Mouse (Mus musculus) embryo, embryonic 9.5 days (tissue): Measurements from ENCODE around the gene Olfr826.
"Not testable (repeated sequence)": the region's sequence is repeated elsewhere in the genome, so short reads cannot be mapped to it uniquely, and the experiment has no call there.

Experiments used
- DNase-seq: peaks from one replicate; pipeline ENCODE4 v3.0.0-alpha.2; 2017; ENCODE audit errors: extremely low spot score

Gene Olfr826

DNA sequence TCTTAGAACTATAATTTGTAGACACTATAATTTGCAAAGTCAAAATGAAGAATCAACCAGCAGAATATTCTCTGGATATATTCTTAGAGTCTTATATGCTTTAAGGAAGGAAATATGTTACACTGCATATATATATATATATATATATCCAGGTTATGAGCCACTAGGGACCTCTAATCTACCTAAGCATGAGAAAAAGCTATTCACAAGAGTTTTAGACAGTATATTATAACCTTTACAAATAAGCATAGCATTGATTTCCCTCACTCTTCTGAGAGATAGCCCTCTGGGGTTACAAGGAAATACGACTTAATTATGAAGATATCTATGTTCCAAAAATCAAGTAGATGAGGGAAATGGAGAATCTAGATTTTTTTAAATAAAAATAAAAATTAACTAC lies at the start of gene Olfr826:
Gene Olfr826, minus strand, starts transcription at position 101 of the 400 bp plus-strand sequence.
- no peak for DNase-seq

DNA sequence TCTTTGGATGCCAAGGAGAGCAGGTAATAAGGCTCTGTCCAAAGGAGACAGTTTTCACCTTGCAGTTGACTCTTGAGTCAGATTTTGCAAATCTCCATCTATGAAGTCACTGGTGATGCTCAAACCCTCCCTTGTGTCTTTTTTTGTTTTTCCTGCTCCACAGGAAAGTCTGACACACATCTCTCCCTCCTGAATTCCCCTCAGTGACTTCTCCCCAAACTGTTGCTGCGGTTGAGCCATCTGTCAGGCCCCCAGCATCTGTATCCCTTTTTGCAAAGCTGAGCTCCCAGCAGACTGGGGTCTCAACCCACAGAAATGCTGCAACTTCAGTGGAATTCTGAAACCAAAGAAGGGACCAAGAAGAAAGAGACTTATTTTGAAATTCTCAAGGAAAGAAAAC lies 48.1 kb upstream of the Olfr826 start:
- DNase-seq, result no peak

DNA sequence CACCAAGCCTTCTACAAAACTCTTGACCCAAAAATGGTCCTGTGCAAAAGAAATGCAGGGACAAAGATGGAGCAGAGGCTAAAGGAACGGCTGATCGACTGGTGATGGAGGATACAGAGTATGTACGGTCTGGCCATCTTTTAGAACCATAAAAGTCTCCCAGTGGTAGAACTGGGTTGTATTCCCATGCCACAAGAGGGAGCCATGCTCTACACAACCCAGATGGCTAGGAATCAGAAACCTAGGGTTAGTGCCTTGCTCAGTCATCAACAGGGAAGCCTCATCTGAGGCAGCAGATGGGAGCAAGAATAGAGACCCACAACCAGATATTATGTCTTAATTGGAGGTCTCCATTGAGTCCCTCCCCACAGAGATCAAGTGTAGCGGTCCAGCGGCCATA lies 45.6 kb upstream of the Olfr826 start:
- DNase-seq, result no peak

DNA sequence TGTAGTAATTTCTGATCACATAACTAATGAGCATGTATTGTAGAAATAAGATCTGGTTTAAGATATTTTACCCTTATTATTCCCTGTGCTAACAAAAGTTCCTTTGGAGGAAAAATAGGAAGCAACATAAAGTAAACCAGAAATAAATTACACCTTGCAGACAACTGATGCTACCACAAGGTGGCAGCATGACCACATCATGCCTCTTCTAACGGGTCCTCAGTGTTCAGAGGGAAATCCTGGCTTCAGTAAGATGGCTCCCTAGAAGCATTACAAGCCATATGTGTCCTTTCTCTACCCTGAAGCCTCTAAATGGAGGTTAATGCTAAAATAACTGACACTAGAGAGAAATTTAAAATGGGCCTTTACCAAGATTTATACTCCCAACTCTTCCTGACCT lies 44.3 kb upstream of the Olfr826 start:
- DNase-seq, result peak; percentile 55

DNA sequence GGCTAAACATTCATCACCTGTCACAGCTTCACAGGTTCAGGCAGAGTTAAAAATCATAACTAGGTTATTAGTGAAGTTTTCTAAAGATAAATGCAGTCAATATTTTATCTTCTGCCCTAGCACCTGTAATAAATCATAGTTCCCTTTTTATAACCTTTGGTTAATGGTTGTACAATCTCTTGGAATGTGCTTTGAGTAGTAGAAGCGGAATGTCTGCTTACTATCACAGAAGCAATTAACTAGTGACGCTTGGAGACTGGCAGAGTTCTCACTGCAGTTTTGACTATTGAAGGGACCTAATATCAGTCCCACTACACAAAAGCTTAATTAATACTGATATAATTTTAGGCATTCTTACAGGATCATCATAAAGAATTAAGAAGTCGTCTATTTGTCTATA lies 41.0 kb upstream of the Olfr826 start:
- no peak for DNase-seq

DNA sequence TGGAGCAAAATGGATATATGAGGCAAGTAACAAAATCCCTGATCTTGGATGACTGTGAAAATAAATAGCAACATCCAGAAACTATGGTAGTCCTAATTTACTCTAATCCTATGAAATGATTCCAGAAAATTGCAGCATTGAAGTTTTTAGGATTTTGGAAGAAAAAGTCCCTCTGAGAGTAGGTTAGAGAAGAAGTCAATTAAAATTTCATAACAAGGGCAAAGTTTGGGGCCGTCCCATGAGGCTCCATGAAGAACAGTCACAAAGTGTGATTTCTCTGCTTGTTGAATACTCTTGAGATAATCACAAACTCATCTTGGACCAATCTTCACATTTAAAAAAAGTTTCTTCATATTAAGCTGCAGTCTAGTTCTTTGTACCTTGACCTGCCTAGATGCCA lies 30.3 kb upstream of the Olfr826 start, which contains the start of gene Olfr827:
Gene Olfr827, minus strand, starts transcription at position 101 of the 400 bp plus-strand sequence.
- no peak for DNase-seq

DNA sequence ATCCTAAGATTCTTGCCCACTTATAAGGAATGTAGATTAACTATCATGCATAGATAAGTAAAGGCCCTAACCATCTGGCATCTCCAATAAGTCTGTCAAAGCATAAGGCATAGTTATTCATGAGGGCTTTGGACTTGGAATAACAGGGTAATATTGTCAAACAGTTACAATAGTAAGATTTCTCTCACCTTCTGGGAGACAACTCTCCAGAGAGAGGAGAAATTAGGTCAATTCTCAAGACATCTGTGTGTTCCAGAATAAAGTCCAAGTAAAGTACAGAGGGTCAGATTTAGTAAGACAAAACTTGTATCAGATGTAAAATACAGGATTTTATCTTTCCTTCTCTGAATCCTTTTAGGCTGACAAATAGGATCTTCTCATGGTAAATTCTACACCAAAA lies 17.3 kb downstream of the Olfr826 start, which contains the start of gene Olfr825:
Gene Olfr825, minus strand, starts transcription at position 101 of the 400 bp plus-strand sequence.
- no peak for DNase-seq

DNA sequence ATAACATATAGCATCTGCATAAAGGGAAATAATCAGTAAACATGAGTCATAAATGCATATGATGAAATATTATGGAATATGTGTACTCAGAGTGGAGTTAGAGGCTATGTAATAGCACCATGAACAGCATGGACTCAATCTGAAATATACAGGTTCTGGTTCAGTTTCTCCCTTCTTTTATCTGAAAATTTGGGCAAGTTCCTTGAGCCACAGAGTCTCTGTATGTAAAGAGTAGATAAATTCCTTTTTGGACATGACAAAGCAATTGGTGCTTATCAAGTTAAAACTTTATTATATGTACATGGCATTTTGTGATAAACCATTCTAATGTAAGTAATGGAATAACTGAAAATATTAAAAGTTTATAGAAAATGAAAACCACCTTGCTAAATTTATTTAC lies 18.8 kb downstream of the Olfr826 start:
- no peak for DNase-seq

DNA sequence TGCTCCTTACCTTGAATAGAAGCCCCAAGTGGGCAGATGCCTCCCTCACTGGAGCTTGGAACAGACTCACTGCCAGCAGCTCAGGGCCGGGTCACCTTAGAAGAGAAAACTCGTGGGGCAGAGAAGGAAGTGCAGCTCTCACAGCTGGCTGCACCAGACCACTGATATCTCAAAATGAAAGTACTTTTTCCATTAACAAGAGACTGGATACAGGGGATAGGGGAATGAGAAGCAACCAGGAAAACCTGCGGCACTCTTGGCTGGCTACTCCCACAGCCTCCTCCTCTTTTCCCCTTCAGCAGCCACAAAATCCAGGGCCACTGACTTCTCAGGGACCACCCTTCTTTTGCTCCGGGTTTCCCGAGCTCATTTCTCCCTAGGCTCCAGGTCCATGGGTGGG lies 39.9 kb downstream of the Olfr826 start:
- DNase-seq, result no peak

DNA sequence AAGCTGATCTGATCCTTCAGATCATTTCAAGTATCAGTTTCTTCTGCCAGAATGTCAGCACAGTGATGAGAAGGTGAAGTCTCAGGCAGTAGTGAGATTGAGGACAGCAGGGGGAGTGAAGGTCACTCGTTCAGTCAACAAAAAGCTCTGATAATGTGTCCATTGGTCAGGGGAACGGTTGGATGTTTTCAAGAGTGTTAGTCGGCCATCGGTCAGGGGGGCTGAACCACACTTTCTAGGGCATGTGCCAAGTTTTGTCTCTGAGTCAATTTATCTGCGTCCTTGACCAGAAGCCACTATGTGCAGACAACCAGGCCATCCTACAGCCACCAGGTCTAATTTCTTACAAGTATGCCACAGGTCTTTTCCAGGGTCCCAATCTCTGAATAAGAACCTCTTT lies 41.5 kb downstream of the Olfr826 start:
- not testable (repeated sequence) for DNase-seq

DNA sequence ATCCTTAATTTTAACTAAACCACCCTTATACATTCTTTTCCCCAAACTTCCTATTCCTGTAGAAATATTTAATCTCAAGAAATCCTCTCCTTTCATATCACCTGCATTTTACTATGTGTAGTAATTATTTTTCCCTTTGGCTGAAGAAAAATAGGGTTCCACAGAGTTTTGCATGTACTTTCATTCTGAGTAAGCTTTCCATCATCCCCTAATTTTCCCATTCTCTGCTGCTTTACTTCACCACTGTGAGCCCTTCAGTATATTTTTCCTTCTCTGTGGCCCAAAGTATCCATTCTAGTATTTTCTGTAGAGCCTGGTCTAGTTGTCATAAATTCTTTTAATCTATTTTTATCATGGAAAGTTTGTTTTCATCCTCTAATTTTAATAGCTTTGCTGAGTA lies 49.2 kb downstream of the Olfr826 start:
- no peak for DNase-seq

DNA sequence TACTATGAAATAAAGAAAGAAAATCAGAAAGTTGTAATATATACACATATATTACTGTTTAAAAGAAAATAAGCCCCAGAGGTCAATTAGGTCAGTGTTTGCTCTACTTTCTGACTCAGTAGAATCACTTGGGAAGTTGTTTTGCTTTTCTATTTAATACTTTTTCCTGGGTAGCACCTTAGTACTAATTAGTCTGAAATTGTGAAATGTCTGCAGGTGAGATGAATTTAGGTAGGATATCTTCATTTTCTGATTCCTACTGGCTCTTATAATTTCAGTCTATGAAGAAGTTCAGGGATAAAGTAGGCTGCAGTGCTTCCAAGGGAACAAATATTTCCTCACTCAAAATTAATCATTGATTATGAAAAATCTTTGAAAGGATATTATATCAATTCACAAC lies 54.1 kb downstream of the Olfr826 start, which contains the start of gene Olfr824:
Gene Olfr824, minus strand, starts transcription at position 101 of the 400 bp plus-strand sequence.
- DNase-seq, result not testable (repeated sequence)
